Mouse (Mus musculus) G1E (cell line): Measurements from ENCODE around the gene Bglap.

Experiments
- CTCF ChIP-seq: IDR thresholded peaks from 2 replicates; pipeline ENCODE4 v1.5.1; 2012; ENCODE audit warnings: low read depth, low read length, inconsistent platforms, mixed read lengths
- GATA1 ChIP-seq: IDR thresholded peaks from 2 replicates; pipeline ENCODE4 v1.6.1; 2012; ENCODE audit warnings: borderline replicate concordance, low read length, inconsistent platforms, mixed read lengths
- GATA2 ChIP-seq: IDR thresholded peaks from 2 replicates; pipeline ENCODE4 v1.6.1; 2012; ENCODE audit warnings: low read depth, low read length, inconsistent platforms, borderline replicate concordance
- POLR2AphosphoS5 ChIP-seq: IDR thresholded peaks from 2 replicates; pipeline ENCODE4 v1.6.1; 2012; ENCODE audit warnings: low read depth, low read length, inconsistent platforms; ENCODE audit not compliant: insufficient replicate concordance

GRCm38 (mm10) chr3:88334902-88335435 lies 49.3 kb downstream of the Bglap start:
- TF ChIP-seq CTCF (no peak), GATA1 (no peak), POLR2AphosphoS5 (no peak), GATA2 (no peak)
